ENCODE assay signal across 19 mouse cellular contexts in the genomic region with DNA sequence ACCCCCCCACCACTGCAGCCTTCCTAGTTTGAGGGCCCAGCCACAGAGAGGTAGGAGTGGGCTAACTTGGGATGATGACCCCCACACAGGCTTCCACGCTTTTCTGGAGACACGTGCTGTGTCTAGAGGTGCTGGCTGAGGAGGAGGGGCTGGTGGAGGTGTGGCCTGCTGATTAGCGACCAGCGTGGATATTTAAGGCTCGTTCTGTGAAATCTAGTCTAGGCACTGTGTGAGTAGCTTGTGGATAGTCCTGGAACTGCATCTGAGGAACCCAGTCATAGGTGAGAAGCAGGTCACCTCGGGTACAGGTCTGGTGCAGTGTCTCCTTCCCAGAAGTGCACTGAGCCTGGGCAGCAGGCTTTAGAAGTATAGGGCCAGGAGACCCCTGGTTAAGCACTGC. TPM values are rescaled to one million over a fixed set of nuclear protein-coding genes. Genes with fewer than 3 reads are reported as not detected.
DNase-seq lines count a peak whose midpoint lies in the region; ATAC-seq and TF ChIP-seq lines count a peak whose summit lies in the region.
"Had no signal": no experiment of that assay in that cellular context is flagged by ENCODE, and none has a peak within 500 bp of the region (broad histone marks: within the 10 kb centered on the region; RNA-seq: fewer than 3 reads in every experiment).

No protein-coding gene starts in this region.

- DNase-seq in heart, postnatal 0 days (ENCODE audit: low spot score) = no peak
- no peak for DNase-seq in heart, adult 9 months (ENCODE audit: low spot score in 2 of 2)
- DNase-seq in lung, postnatal 25 days (ENCODE audit: low spot score) = no peak
- DNase-seq: cerebellum, postnatal 10 days; gastrocnemius, adult 2 months; heart, postnatal 14 days; kidney, postnatal 14 days; layer of hippocampus, adult 9-11 months; lung, adult 2 months; midbrain, embryonic 14.5 days; spleen, adult 18-20 months had no signal

- no peak for TF ChIP-seq CTCF in heart, postnatal 0 days (IDR thresholded peaks at IDR 0.05; ENCODE audit: low read depth)
- peak; percentile 33 for TF ChIP-seq CTCF in intestine, postnatal 0 days (IDR thresholded peaks at IDR 0.05; ENCODE audit: low read depth)

- H3K4me1 ChIP-seq in heart, postnatal 0 days (ENCODE audit: control insufficient read depth, insufficient read depth) = peaks cover 36% of the 10 kb centered on the region
- peaks cover 50% of the 10 kb centered on the region for H3K4me1 ChIP-seq in lung, embryonic 15.5 days
- H3K4me1 ChIP-seq in intestine, postnatal 0 days (replicated peaks; ENCODE audit: control insufficient read depth, insufficient read depth, low read length) = 0 out of 2 replicates have a peak, but pooled peaks cover 8% of the 10 kb centered on the region
- peaks cover 4% of the 10 kb centered on the region; the same call in 1 of the 2 replicates for H3K4me1 ChIP-seq in hindbrain, embryonic 16.5 days (ENCODE audit: control insufficient read depth, insufficient read depth, low read depth, low read length)

- no peak for ATAC-seq in heart, postnatal 0 days (ENCODE audit: insufficient read depth, low read depth)
- ATAC-seq in lung, embryonic 15.5 days (ENCODE audit: borderline replicate concordance, extremely low read depth, low FRiP score, low TSS enrichment) = no peak
- no peak for ATAC-seq in intestine, postnatal 0 days
- peak; percentile 65 for ATAC-seq in megakaryocyte progenitor cell, adult 5-6 weeks (replicated peaks; ENCODE audit: poor library complexity)
- ATAC-seq in hindbrain, embryonic 16.5 days = no peak
- ATAC-seq: forebrain, embryonic 15.5 days; hindbrain, postnatal 0 days had no signal

- WGBS in heart, postnatal 0 days = 20% methylated on average over 6 of the region's 6 CpGs
- 27% methylated on average over 6 of the region's 6 CpGs for WGBS in lung, embryonic 15.5 days
- 47% methylated on average over 6 of the region's 6 CpGs for WGBS in intestine, postnatal 0 days
- WGBS in hindbrain, embryonic 16.5 days = 69% methylated on average over 6 of the region's 6 CpGs

- H3K4me3 ChIP-seq in heart, postnatal 0 days (ENCODE audit: low read depth, low read length) = no peak overlapping the region
- no peak overlapping the region for H3K4me3 ChIP-seq in lung, embryonic 15.5 days
- H3K4me3 ChIP-seq in intestine, postnatal 0 days (ENCODE audit: low read depth, low read length) = no peak overlapping the region
- no peak overlapping the region for H3K4me3 ChIP-seq in hindbrain, embryonic 16.5 days (ENCODE audit: low read length)
- H3K4me3 ChIP-seq: erythroblast, embryonic 14.5 days; forebrain, embryonic 15.5 days; gastrocnemius, adult 2 months; stomach, embryonic 15.5 days had no signal

- H3K36me3 ChIP-seq in heart, postnatal 0 days (replicated peaks; ENCODE audit: control insufficient read depth, insufficient read depth, low read length) = peaks cover 46% of the 10 kb centered on the region
- H3K36me3 ChIP-seq in lung, embryonic 15.5 days = peaks cover 8% of the 10 kb centered on the region; the same call in 1 of the 2 replicates
- H3K36me3 ChIP-seq in intestine, postnatal 0 days (ENCODE audit: control insufficient read depth, insufficient read depth) = peaks cover 35% of the 10 kb centered on the region
- H3K36me3 ChIP-seq in hindbrain, embryonic 16.5 days (ENCODE audit: control insufficient read depth, insufficient read depth, low read length) = no peaks in the 10 kb centered on the region
- H3K36me3 ChIP-seq: forebrain, embryonic 15.5 days had no signal

- H3K9me3 ChIP-seq in heart, postnatal 0 days (replicated peaks; ENCODE audit: control insufficient read depth, low read length) = no peaks in the 10 kb centered on the region
- no peaks in the 10 kb centered on the region for H3K9me3 ChIP-seq in lung, embryonic 15.5 days
- H3K9me3 ChIP-seq in intestine, postnatal 0 days (ENCODE audit: control insufficient read depth) = no peaks in the 10 kb centered on the region
- no peaks in the 10 kb centered on the region for H3K9me3 ChIP-seq in hindbrain, embryonic 16.5 days (ENCODE audit: control insufficient read depth, low read length)
- H3K9me3 ChIP-seq: forebrain, embryonic 15.5 days; stomach, embryonic 15.5 days had no signal

- H3K27me3 ChIP-seq in heart, postnatal 0 days (ENCODE audit: control insufficient read depth, insufficient read depth, low read length) = no peaks in the 10 kb centered on the region
- H3K27me3 ChIP-seq in lung, embryonic 15.5 days = no peaks in the 10 kb centered on the region
- no peaks in the 10 kb centered on the region for H3K27me3 ChIP-seq in intestine, postnatal 0 days (replicated peaks; ENCODE audit: control insufficient read depth, insufficient read depth, low read length)
- no peaks in the 10 kb centered on the region for H3K27me3 ChIP-seq in hindbrain, embryonic 16.5 days (replicated peaks; ENCODE audit: control insufficient read depth, insufficient read depth, low read length)
- H3K27me3 ChIP-seq: forebrain, embryonic 15.5 days; stomach, embryonic 15.5 days had no signal

- peak overlapping the region; percentile 31; the same call in 1 of the 2 replicates for H3K27ac ChIP-seq in heart, postnatal 0 days (ENCODE audit: low read depth)
- peak overlapping the region; percentile 66 for H3K27ac ChIP-seq in lung, embryonic 15.5 days
- no peak overlapping the region; the same call in 1 of the 2 replicates for H3K27ac ChIP-seq in intestine, postnatal 0 days (ENCODE audit: low read depth, low read length)
- H3K27ac ChIP-seq in hindbrain, embryonic 16.5 days (ENCODE audit: low read depth, low read length) = no peak overlapping the region
- H3K27ac ChIP-seq: forebrain, embryonic 15.5 days; gastrocnemius, adult 2 months; hindbrain, postnatal 0 days; stomach, embryonic 15.5 days had no signal

- no peak for TF ChIP-seq EP300 in heart, postnatal 0 days (IDR thresholded peaks at IDR 0.05; ENCODE audit: low read depth)

- H3K9ac ChIP-seq in heart, postnatal 0 days (replicated peaks; ENCODE audit: low read depth, low read length) = no peak overlapping the region
- H3K9ac ChIP-seq in lung, embryonic 15.5 days = no peak overlapping the region
- no peak overlapping the region for H3K9ac ChIP-seq in intestine, postnatal 0 days (ENCODE audit: low read depth, low read length)
- no peak overlapping the region for H3K9ac ChIP-seq in hindbrain, embryonic 16.5 days (ENCODE audit: low read depth, low read length)
- H3K9ac ChIP-seq: forebrain, embryonic 15.5 days; stomach, embryonic 15.5 days had no signal

- H3K4me2 ChIP-seq in heart, postnatal 0 days (ENCODE audit: low read depth, low read length) = no peak overlapping the region
- H3K4me2 ChIP-seq in lung, embryonic 15.5 days = no peak overlapping the region
- no peak overlapping the region for H3K4me2 ChIP-seq in intestine, postnatal 0 days (replicated peaks; ENCODE audit: low read depth)
- no peak overlapping the region for H3K4me2 ChIP-seq in hindbrain, embryonic 16.5 days (ENCODE audit: low read length)
- H3K4me2 ChIP-seq: forebrain, embryonic 15.5 days; stomach, embryonic 15.5 days had no signal

RNA-seq across cellular contexts. Expression of gene Tgm2, which starts 29.6 kb away (rescaled TPM):
- total RNA-seq in heart, postnatal 0 days (2014; rRNA removed; ENCODE audit: low replicate concordance) = 445 and 622 TPM in 2 replicates
- 136 and 155 TPM in 2 replicates for polyA plus RNA-seq in heart, postnatal 0 days (2015; fragmentation: Nextera tagmentation; extraction: Ambion mirVana)
- 66.0 and 70.0 TPM in 2 replicates for polyA plus RNA-seq in lung, embryonic 15.5 days (2015; fragmentation: Nextera tagmentation; extraction: Ambion mirVana)
- 40.0 and 40.4 TPM in 2 replicates for polyA plus RNA-seq in intestine, postnatal 0 days (2015; fragmentation: Nextera tagmentation; extraction: Ambion mirVana)
- total RNA-seq in megakaryocyte progenitor cell, adult 5-6 weeks (2015) = 0.07 and 0.39 TPM in 2 replicates
- 0.58 and 1.5 TPM in 2 replicates for total RNA-seq in megakaryocyte progenitor cell, adult 5-6 weeks (2017)
- 7.9 and 11.4 TPM in 2 replicates for polyA plus RNA-seq in hindbrain, embryonic 16.5 days (2015; fragmentation: Nextera tagmentation; extraction: Ambion mirVana)

Comparison
In these comparisons a context has a peak if more than half of its experiments do, and no peak if none do; other contexts are left out.
1. H3K27ac ChIP-seq: peak in heart, postnatal 0 days (single experiment) and lung, embryonic 15.5 days (single experiment); none in intestine, postnatal 0 days (single experiment) and hindbrain, embryonic 16.5 days (single experiment).